ENCODE assay signal across 8 mouse cellular contexts in genomic region chr1:193272916-193273601, GRCm38 (mm10). TPM values are rescaled to one million over a fixed set of nuclear protein-coding genes. Genes with fewer than 3 reads are reported as not detected.
DNase-seq lines count a peak whose midpoint lies in the region; ATAC-seq lines count a peak whose summit lies in the region.

Gene G0s2, minus strand, starts transcription at chr1:193273217.

- peak within 1 kb of the TSS; percentile 80 for H3K27ac ChIP-seq in intestine, embryonic 14.5 days (ENCODE audit: low read depth)

- no peaks in the 10 kb centered on the region for H3K36me3 ChIP-seq in intestine, embryonic 14.5 days (ENCODE audit: control insufficient read depth, insufficient read depth, low read length)

- H3K4me1 ChIP-seq in intestine, embryonic 14.5 days (replicated peaks; ENCODE audit: control insufficient read depth, insufficient read depth, low read length) = peaks cover 11% of the 10 kb centered on the region

- H3K9me3 ChIP-seq in intestine, embryonic 14.5 days (ENCODE audit: control insufficient read depth, low read length) = no peaks in the 10 kb centered on the region

- peak within 1 kb of the TSS; percentile 44 for H3K4me3 ChIP-seq in intestine, embryonic 14.5 days (ENCODE audit: low read depth, low read length)

- ATAC-seq in intestine, embryonic 14.5 days (replicated peaks; ENCODE audit: low FRiP score, low TSS enrichment, low read depth) = peak; percentile 87
- peak; percentile 58 for ATAC-seq in megakaryocyte, adult 5-6 weeks (ENCODE audit: poor library complexity, severe bottlenecking)

- DNase-seq in adrenal gland, adult 2 months = peak; percentile 92
- peak; percentile 70 for DNase-seq in embryo, embryonic 9.5 days (ENCODE audit: extremely low spot score)
- peak; percentile 64 to 79 for DNase-seq in gastrocnemius, postnatal 4 days (ENCODE audit: low spot score in 2 of 2)
- peak; percentile 82 for DNase-seq in intestine, embryonic 14.5 days (ENCODE audit: low spot score)
- DNase-seq in left cerebral cortex, adult 8-10 months (ENCODE audit: low spot score in 2 of 2) = peak; percentile 56 to 61
- DNase-seq in right cerebral cortex, adult 2 months (ENCODE audit: low spot score in 2 of 2) = peak; percentile 35 to 50
- DNase-seq in yolk sac, embryonic 10.5 days (ENCODE audit: low spot score) = peak; percentile 77

- peak within 1 kb of the TSS; percentile 58 for H3K9ac ChIP-seq in intestine, embryonic 14.5 days (ENCODE audit: low read length)

- H3K27me3 ChIP-seq in intestine, embryonic 14.5 days (replicated peaks; ENCODE audit: control insufficient read depth, insufficient read depth, low read length) = no peaks in the 10 kb centered on the region

- WGBS in intestine, embryonic 14.5 days = 1% methylated on average over 19 of the region's 23 CpGs

- peak within 1 kb of the TSS; percentile 73 for H3K4me2 ChIP-seq in intestine, embryonic 14.5 days (ENCODE audit: low read length)

RNA-seq across cellular contexts. Expression of gene G0s2, which starts in this region (rescaled TPM):
- total RNA-seq in adrenal gland, adult 2 months (2021) = 100 to 1,000 TPM; 156 to 178 TPM
- 182 and 309 TPM in 2 replicates for polyA plus RNA-seq in adrenal gland, adult 2 months (2012; rRNA removed)
- 10 to 100 TPM; 45.2 to 61.4 TPM for total RNA-seq in gastrocnemius, postnatal 4 days (2021)
- polyA plus RNA-seq in intestine, embryonic 14.5 days (2014; fragmentation: Nextera tagmentation; extraction: Ambion mirVana) = 23.3 and 24.3 TPM in 2 replicates
- 1 to 10 TPM; 4.9 to 9.1 (median 6.8) TPM for total RNA-seq in left cerebral cortex, adult 8-10 months (2022)
- total RNA-seq in megakaryocyte, adult 5-6 weeks (2015) = 31.0 and 35.4 TPM in 2 replicates
- total RNA-seq in megakaryocyte, adult 5-6 weeks (2017) = 40.3 and 46.3 TPM in 2 replicates

Comparison
In these comparisons a context has a peak if more than half of its experiments do, and no peak if none do; other contexts are left out.
1. Peak in every context shown above with its lines: DNase-seq, ATAC-seq, H3K4me3 ChIP-seq and H3K27ac ChIP-seq.